Mouse (Mus musculus): ENCODE results near the gene Polrmt.

Polrmt gene

DNA sequence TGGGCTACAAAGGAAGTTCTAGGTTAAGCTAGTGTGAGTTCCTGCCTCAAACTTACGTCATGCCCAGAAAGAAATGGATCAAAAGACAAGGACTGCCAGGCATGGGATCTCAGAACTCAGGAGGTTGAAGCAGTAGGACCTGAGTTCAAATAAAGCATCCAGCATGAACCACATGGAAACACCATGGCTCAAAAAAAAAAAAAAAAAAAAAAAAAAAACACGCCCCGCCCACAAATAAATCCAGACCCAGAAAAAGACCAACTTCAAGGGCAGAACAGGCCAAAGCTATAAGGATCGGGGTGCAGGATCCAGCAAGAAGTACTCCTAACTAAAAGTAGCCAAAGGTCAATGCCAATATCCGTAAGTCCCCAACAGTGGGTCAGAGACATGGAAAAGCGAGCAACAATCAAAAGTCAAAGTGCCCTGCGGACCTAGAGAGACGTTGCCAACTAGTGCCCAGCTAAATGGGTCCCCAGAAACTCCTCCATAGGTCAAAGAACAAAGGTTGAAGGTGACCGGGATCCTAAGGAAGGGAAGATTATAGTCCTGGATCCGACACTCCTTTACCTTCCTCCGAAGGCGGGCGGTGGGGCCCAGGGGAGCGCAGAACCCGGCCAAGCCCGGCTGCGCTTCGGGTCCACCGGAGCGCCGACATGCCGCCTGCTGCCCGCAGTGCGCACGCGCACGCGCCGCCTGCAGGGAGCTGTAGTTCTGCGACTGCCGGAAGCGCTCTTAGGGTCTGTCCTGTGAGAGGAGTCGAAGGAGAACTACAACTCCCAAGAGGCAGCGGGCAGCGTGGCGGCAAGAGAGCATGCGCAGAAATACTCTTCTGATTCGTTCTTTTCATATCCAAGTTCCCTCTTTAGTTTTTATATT lies at the start of gene Polrmt:
Polrmt (minus strand) TSS at position 684 of the 876 bp plus-strand sequence.
- peak; percentile 90 for DNase-seq (ENCODE audit: low spot score)

DNA sequence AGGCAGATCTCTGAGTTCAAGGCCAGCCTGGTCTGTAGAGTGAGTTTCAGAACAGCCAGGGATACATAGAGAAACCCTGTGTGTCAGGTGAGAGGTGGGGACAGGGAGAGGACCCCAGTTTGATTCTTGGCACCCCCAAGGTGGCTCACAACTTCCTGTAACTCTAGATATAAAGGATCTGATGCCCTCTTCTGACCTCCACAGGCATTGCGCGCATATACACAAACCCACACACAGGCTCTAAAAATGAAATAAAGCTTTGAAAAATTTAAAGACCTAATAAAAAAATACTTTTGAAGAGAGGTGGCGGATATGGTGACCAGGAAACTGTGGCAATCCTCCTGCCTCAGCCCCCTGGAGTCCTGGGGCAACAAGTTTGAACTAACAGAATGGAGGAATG lies 49.5 kb upstream of the Polrmt start:
- no peak for DNase-seq (ENCODE audit: low spot score)

DNA sequence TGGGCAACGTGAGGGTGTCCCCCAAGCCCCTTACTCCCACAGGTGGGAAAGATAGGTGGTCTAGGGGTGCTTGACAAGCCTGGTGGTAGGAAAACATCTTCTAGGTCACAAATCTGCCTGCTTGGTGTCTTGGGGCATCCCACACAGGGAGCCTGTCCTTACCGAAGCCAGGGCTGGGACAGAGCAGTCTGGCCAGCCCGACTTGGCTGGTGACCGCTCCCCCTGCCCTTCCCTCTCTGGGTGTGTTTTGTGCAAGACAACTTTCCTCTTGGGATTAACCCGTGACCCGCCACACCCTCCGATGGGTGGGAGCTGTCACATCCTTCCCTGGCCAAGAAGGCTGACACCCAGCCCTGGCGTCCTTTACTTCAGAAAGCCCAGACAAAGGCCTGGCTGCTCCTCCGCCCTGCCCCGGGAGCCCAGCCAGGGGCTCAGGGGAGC lies 48.1 kb upstream of the Polrmt start:
- no peak for DNase-seq (ENCODE audit: low spot score)

DNA sequence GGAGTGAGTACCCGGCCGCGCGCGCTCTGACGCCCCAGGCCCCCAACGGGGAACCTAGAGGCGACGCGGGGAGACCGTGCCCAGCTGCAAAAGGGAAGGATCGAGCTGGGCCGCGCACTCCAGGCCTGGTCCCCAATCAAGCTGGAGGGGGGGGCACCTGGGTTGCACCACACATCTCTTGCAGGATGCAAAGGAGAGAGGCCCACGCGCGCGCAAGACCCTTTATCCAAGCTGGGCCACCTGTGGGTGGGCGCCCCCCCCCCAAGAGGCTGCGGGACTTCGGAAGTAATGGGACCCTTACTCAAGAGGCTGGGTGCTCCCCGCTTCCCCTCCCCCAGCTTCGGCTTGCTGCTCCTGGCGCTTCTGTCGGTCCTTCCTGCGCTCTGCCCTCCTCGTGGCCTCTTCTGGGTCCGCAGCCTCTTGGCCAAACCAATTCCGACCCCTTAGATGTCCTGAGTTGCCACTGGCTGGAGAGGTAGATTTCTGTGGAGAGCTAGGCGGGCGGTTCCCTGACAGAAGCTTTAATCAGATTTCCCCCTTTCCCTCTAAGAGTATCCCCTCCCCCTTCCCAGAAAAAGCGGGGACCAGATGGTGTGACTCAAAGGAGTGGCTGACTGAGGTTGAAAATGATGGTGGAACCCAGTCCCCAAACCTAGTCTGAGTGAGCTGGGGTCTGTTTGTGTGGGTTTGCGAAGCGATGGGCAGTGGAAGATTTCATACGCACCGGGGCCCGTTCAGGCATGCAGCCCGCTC lies 47.5 kb upstream of the Polrmt start:
- no peak for DNase-seq (ENCODE audit: low spot score)

DNA sequence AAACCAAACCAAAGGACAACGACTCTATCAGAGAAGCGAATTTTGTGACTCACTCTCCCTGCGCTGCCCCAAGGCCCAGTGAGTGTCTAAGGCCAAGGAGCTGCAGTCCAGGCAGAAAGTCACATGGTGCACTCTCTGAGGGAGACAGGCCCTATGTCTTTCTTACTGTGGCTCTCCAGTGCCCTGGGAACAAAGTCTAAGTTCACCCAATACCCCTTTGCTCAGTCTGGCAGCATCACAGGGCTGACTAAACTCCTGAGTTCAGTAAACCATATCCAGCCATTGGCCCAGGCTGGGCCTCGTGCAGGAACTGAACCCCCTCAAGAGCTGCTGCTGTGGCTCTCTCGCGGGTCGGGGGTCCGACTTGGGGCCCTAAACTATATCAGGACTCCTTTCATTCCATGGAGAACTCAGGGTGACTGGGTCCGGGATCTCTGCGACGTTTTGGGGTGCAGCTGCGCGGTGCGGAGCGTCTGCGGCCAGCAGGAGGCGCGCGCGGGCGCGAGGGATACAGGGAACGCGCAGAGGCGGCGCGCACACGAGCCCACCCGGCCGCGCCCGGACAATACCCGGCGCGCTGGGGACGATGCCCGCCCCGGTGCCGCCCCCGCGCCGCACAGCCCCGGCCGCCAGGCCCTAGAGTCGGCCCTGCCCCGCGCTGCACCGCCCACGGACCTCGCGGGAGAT lies 46.8 kb upstream of the Polrmt start, which contains the start of gene Palm:
Palm (plus strand) TSS at position 522 of the 687 bp plus-strand sequence.
- peak; percentile 60 for DNase-seq (ENCODE audit: low spot score)

DNA sequence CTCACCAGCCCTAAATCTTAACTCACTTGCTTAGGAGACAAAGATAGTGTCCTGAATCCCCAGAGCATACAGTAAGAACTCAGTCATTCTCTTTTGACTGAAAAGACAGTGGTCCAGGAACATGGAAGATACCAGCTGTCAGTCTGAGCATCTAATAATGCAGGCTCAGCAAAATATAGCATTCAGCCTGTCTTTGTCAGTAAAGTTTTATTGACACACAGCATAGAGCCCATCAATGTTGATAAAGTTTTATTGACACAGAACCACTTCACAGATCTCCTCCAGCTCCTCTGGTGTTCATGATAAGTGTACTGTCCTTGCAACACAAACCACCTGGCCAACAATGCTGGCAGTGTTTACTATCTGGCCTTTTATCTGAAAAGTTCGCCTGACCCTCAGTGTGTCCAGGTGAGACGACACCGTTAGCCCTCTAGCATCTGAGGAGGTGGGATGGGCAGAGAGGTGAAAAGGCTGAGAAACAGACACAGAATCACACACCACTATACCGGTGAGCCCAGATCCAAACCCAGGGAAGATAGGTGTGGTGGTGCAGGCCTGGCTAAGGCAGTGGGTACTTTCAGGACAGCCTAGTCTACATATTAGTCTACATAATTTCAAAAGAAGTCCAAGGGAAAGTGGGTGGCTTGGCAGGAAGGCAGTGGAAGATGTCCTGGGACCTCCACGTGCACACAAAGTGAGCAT lies 46.1 kb upstream of the Polrmt start:
- DNase-seq (ENCODE audit: low spot score): no peak

DNA sequence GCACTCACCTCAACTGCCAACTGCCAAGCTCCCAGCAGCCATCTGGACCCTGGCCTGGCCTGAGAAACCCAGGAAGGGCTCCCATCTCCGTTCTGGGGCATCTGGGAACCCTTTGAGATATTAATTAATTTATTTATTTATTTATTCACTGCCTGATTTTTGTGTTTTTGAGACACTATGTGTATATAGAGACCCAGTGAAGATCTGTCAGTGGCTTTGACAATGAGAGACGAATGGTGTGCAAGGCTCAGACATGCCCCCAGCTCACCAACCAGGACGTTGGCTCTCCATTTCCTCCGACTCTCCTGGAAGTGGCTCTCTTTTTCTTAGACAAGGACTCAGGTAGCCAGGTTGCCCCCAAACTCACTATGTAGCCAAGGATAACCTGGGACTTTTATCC lies 44.5 kb upstream of the Polrmt start, which contains the start of gene Prss57:
Prss57 (minus strand) TSS at position 101 of the 400 bp plus-strand sequence.
- no peak for DNase-seq (ENCODE audit: low spot score)

DNA sequence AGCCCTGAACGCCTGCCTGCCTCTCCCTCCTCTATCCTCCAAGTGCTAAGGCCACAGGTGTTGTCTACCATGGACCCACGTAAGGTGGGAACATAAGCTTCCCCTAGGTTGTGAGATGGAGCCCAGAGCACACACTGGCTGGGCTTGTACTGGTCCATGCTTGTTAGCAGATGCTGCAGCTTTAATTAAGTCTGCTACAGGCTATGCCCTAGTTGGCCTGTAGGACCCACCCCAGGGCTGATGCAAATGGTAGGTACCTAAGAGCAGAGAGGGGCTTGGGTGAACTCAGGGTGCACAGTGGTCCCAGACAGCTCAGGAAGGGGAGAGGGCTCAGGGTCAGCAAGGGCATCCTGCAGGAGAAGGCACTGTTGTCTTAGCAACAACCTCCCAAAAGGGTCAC lies 43.2 kb upstream of the Polrmt start:
- DNase-seq (ENCODE audit: low spot score): no peak

DNA sequence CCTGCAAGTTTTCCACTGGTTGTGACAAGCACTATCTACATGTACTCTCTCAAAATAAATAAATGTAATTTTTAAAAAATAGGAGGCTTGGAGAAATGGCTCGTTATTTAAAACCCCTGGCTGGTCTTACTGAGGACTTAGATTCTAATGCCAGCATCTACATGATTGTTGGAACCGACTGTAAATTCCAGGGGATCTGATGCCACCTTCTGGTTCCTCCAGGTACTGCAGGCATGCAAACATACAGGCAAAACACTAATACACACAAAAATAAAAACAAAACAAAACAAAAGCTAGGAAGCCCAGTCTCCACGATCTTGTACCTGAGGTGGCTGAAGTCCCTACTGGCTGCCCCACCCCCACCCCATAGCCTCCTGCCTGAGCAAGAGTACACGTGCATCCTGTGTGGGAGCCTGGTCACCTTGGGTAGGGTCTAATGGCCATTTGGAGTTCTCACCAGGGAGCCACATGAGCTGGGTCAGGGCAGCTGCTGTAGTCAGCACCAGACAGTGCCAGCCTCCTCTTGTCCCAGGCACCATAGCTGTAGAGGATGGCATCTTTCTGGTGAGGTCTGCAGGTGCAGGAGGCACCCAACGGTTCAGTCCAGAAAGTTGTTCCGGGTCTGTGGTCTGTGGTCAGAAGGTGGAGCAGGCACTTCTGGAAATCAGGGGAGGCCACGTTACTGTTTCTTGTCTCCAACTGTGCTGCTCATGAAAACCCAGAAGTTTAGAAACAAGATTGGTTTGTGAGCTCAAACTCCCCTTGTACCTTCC lies 42.2 kb upstream of the Polrmt start:
- peak; percentile 66 for DNase-seq (ENCODE audit: low spot score)

DNA sequence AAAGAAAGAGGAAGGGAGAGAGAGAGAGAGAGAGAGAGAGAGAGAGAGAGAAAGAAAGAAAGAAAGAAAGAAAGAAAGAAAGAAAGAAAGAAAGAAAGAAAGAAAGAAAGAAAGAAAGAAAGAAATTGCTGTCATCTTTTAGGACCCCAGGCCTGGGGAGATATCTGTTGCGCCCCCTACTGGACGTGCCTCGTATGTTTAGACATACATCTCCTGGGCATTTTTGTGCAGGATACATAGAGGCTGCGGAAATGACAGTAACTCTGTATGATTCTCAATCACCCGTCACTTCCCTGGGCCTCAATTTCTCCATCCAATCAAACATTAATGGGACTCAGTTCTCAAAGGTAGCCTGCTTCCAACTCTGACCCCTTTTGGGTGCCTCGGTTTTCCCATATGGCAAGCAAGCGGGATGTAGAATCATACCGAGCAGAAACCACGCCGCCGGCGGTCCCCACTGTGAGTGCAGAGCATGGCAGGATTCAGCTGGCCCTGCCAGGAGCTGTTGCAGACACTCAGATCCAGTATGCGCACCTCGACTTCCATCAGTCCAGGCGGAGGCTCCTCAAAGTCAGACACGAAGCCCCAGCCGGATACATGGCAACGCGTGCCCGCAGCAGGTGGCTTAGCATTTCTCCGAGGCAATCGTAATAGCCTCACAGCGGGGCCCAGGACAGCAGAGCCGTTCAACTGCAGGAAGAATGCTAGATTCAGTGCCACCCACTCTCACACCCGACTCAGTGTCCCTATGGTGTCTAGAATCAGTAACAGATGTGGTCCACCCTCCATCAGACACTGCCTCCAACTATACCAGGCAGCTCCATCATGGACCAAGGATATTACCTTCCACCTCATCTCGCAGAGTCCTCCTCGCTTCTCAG lies 37.8 kb upstream of the Polrmt start:
- DNase-seq (ENCODE audit: low spot score): no peak

DNA sequence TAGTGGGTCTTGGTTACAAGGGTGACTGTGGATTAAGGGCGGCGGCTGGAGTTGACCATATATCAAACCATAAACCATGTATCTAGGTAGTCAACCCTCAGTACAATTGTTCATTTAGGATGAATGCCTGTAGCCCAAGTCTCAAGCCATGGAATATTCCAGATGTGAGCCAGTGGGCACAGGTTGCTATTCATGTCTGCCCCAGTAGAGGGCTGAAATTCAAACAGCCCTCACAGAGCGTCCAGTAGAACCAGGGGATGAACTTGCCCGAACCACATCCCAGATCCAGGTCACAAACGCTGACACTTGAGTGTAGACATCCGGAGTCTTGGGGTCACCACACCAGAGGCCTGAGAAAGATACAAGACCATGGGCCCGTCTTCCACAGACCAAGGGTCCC lies 36.7 kb upstream of the Polrmt start:
- DNase-seq (ENCODE audit: low spot score): no peak

DNA sequence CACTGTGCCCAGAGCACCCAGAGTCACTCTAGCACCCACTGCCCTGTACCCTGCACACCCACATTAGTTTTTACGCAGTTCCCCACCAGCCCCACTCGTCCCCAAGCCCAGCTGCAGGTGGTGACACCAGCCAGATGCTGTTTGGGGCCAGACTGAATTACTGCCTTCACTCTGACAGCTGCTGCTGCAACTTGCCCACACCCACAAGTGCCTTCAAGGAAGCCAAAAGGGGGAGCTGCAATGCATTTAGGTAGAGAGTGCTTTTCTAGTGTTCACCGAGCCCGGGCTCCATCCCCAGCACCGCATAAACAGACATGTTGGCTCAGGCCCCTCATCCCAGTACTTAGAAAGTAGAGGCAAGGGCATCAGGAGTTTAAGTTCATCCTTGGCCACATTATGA lies 35.6 kb upstream of the Polrmt start:
- DNase-seq (ENCODE audit: low spot score): no peak

DNA sequence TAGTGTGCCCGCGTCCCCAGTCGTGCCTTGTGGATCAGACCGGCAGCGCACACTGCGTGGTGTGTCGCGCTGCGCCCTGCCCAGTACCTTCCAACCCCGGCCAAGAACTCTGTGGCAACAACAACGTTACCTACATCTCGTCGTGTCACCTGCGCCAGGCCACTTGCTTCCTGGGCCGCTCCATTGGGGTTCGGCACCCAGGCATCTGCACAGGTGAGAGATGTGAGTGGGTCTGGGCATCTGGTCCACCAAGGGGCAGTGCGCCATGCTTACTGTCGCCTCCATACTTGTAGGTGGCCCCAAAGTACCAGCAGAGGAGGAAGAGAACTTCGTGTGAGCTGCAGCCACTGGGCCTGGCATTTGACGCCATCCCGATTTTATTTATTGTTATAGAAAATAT lies 34.8 kb upstream of the Polrmt start:
- DNase-seq (ENCODE audit: low spot score): no peak

DNA sequence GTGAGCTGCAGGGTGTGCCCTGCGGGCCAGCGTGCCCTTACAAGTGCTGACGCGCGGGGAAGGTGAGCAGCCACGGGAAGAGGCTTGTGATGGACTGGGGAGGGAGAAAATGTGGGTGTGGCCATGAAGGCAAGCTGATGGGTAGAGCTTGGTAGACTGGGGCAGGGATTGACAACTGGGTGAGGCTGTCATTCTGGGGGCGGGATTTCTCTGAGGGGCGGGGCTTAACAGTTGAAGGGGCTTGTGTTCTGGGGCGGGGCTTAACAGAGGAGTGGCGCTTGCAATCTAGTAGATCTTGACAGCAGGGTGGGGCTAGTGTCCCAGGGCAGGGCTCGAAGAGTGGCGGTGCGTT lies 34.3 kb upstream of the Polrmt start:
- DNase-seq (ENCODE audit: low spot score): no peak

DNA sequence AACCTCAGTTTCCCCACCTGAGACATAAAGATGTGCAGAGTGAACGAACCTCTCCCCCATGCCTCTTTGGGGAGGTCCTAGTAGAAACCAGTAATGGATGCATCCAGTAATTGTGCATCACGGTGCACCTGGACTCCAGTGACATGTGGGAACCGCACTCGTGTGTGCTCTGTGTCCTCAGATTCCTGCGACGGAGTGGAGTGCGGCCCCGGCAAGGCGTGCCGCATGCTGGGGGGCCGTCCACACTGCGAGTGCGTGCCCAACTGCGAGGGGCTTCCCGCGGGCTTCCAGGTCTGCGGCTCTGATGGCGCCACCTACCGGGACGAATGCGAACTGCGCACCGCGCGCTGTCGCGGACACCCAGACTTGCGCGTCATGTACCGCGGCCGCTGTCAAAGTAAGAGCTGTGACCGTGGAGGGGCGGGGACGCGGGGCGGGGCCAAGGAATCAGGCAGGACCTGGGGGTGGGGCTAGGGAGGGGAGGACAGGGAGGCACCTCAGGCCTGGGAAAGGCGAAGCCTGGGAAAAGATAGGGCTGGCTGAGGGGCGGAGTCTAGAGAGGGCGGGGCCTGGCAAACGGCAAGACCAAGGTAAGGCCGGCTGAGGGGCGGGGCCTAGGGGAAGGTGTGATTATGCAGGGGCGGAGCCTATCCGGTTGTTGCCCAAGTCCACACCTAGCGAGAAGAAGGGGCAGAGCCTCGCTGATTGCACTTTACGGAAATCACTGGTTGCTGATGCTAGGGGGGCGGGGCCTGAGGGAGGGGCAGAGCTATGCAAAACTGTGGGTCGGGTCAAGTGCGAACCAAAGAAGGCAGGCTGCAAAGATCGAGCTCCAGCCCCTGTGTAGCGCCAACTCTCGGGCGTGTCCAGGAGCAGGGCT lies 33.6 kb upstream of the Polrmt start:
- peak; percentile 85 for DNase-seq (ENCODE audit: low spot score)

DNA sequence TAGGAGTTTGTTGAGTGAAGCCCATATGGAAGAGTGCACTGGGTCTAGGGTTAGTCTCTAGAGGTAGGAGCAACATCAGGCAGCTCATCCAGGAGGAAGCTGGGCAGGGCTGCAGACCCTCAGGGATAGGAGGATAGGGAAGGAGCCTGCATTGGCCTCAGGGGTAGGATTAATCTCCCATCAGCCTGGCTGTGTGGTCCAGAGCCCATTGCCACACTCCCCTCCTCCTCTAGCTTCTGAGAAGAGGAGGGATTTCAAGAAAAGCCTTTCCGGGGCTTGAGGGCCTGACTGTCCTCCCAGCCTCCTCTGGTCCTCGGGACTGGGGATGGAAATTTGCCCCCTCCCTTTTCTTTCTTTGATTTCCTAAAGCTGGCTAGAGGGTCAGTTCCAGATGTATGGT lies 32.8 kb upstream of the Polrmt start:
- DNase-seq (ENCODE audit: low spot score): no peak

DNA sequence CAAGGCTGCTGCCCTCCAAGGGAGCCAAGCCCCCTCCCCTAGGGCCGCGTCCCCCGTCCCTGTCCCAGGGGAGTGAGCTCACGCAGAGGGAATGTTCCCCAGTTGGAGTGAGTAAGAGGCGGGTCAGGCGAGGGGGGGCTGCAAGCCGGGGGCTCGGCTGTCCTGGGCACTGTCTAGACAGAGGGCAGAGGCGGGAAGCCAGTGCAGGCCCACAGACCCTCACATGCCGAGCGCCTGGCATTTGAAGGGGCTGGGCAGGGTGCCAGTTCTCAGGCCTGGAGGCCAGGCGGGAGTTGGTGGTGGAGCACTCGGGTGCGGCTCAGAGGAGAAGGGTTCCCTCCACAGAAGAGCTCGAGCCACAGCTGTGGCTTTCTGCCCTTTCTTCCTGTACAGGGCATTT lies 31.6 kb upstream of the Polrmt start:
- no peak for DNase-seq (ENCODE audit: low spot score)

DNA sequence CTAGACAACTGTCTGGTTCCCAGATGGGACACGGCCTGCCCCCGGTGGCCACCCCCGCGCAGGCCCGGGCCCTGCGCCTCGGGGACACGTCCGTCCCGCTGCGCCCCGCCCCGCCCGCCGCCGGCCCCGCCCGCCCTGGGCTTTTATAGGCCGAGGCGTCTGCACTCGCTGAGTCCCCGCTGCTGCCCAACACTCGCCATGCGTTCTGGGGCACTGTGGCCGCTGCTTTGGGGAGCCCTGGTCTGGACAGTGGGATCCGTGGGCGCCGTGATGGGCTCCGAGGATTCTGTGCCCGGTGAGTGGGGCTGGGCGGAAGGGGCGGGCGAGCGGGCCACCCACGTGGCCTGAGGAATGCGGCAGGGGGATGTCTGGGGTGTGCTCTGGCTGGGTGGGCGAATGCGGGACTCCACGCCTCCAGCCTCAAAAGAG lies 30.7 kb upstream of the Polrmt start, which contains the start of gene Fstl3:
Fstl3 (plus strand) TSS at position 170 of the 429 bp plus-strand sequence.
- no peak for DNase-seq (ENCODE audit: low spot score)

All from spleen, adult 12 weeks (tissue).